Mouse (Mus musculus) intestine, postnatal 0 days (tissue): ENCODE data around the gene Pdcd2l. TPM values are rescaled to one million over a fixed set of nuclear protein-coding genes. Genes with fewer than 3 reads are reported as not detected.

ENCODE experiments used
- ATAC-seq: fragments of 200-750 bp; cut with Nextera tagmentation; 2 replicates; pipeline ENCODE4 v1.8.0; 2017; ENCODE audit warnings: mild to moderate bottlenecking, moderate TSS enrichment, moderate library complexity
- H3K27ac ChIP-seq: fragments of 300-500 bp; sonication (generic); 2 replicates; pipeline ENCODE4 v1.5.1; 2014; ENCODE audit warnings: mild to moderate bottlenecking, low read depth, low read length, moderate library complexity
- H3K27me3 ChIP-seq: fragments of 300-500 bp; sonication (generic); replicated peaks from 2 replicates; pipeline ENCODE4 v1.6.1; 2014; ENCODE audit warnings: low read length, mixed read lengths; ENCODE audit not compliant: control insufficient read depth, insufficient read depth
- H3K36me3 ChIP-seq: fragments of 300-500 bp; sonication (generic); 2 replicates; pipeline ENCODE4 v1.6.1; 2014; ENCODE audit warnings: mild to moderate bottlenecking, moderate library complexity; ENCODE audit not compliant: control insufficient read depth, insufficient read depth
- H3K4me1 ChIP-seq: fragments of 300-500 bp; sonication (generic); replicated peaks from 2 replicates; pipeline ENCODE4 v1.6.1; 2014; ENCODE audit warnings: antibody characterized with exemption, low read length, mixed read lengths; ENCODE audit not compliant: control insufficient read depth, insufficient read depth
- H3K4me2 ChIP-seq: fragments of 300-500 bp; sonication (generic); replicated peaks from 2 replicates; pipeline ENCODE4 v1.6.1; 2014; ENCODE audit warnings: low read depth, mild to moderate bottlenecking, moderate library complexity
- H3K4me3 ChIP-seq: fragments of 300-500 bp; sonication (generic); 2 replicates; pipeline ENCODE4 v1.5.1; 2014; ENCODE audit warnings: low read depth, low read length
- H3K9ac ChIP-seq: fragments of 300-500 bp; sonication (generic); 2 replicates; pipeline ENCODE4 v1.6.1; 2014; ENCODE audit warnings: mild to moderate bottlenecking, low read depth, low read length
- H3K9me3 ChIP-seq: fragments of 300-500 bp; sonication (generic); 2 replicates; pipeline ENCODE4 v1.6.1; 2016; ENCODE audit warnings: mixed run types; ENCODE audit not compliant: control insufficient read depth
- CTCF ChIP-seq: sonication (generic); IDR thresholded peaks from 2 replicates; pipeline ENCODE4 v1.5.1; 2016; ENCODE audit warnings: low read depth, mild to moderate bottlenecking, control low read depth, antibody characterized with exemption, moderate library complexity
- WGBS: fragments of 180-500 bp; shearing (Covaris S2); extraction: QIAGEN DNeasy Blood & Tissue Kit; methylation state at CpG from one replicate; pipeline ENCODE4 v1.1.7; 2014; 5-methylcytosine and 5-hydroxymethylcytosine counted together
- polyA plus RNA-seq: library from polyadenylated mRNA; unstranded; fragments of >200 nt; fragmentation: Nextera tagmentation; extraction: Ambion mirVana; gene quantifications from 2 replicates; pipeline ENCODE4 v1.2.1, GENCODE M21; 2015

Pdcd2l gene
- polyA plus RNA-seq, 1 experiment from 2014 or later: 26.3 TPM

DNA sequence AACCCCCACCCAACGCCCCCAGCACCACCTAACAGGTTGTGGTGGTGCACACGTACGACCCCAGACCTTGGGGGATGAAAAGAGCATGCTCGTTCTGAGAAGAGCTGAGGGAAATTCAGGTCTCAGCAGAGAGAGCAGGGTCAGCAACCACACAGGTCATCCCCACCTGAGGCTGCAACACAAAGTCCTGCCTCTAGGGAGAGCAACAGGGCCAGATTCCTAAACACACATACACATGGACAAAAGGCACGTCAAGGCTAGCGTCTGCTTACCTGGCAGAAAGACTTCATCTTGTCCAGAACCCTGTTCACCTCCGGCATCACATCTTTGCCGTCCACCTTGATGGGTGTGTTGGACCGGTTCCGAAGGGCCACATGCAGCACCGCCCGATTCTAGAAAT is 30.4 kb upstream of the Pdcd2l start:
- no peak overlapping the region for H3K4me2 ChIP-seq
- peak overlapping the region; percentile 68 for H3K27ac ChIP-seq
- WGBS: 86% methylated on average over 12 of the region's 12 CpGs
- no peaks in the 10 kb centered on the region for H3K9me3 ChIP-seq
- 0 out of 2 replicates have a peak, but pooled peaks cover 5% of the 10 kb centered on the region for H3K4me1 ChIP-seq
- ATAC-seq: no peak
- no peak overlapping the region for H3K9ac ChIP-seq
- H3K36me3 ChIP-seq: peaks cover 46% of the 10 kb centered on the region
- peak; percentile 55 for TF ChIP-seq CTCF
- no peak overlapping the region for H3K4me3 ChIP-seq
- no peaks in the 10 kb centered on the region for H3K27me3 ChIP-seq

DNA sequence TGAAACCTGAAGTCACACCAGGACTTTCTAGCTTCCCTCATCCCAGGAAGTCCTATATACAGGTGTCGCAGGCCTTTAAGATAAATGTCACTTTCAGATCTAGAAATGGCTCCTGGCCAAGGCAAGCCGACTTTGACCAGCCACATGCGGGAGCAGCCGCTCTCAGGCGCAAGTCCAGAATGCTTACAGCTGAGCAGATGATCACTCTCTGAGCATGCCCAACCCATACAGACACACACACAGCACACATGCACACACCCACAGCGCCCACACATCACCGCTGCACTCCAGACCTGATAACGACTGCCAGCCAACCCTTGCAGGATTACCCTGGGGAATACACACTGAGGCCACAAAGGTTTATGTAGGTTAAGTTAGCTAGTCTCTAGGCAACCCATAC is 29.6 kb upstream of the Pdcd2l start:
- no peak for TF ChIP-seq CTCF
- H3K4me3 ChIP-seq: no peak overlapping the region
- ATAC-seq: peak; percentile 79
- H3K36me3 ChIP-seq: peaks cover 53% of the 10 kb centered on the region
- H3K4me2 ChIP-seq: peak overlapping the region; percentile 13; the same call in 1 of the 2 replicates
- 21% methylated on average over 8 of the region's 8 CpGs for WGBS
- H3K9ac ChIP-seq: no peak overlapping the region
- H3K4me1 ChIP-seq: 0 out of 2 replicates have a peak, but pooled peaks cover 5% of the 10 kb centered on the region
- no peaks in the 10 kb centered on the region for H3K9me3 ChIP-seq
- no peaks in the 10 kb centered on the region for H3K27me3 ChIP-seq
- H3K27ac ChIP-seq: peak overlapping the region; percentile 68

DNA sequence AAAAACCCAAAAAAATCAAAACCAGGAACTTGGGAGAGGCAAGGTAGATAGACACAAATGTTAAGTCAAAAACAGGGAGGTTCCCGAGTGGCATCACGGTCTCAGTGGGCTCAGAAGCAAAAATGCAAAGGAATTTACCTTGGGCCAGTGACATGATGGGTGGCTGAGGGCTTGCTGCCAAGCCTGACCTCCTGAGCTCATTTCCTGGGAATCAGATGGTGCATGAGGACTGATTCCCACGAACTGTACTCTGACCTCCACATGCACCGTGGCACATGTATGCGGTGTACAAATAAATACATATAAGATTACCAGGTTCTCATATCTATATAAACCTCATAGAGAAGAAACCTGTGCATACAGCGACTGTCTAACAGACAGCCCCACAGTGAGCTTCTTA is 27.8 kb upstream of the Pdcd2l start:
- TF ChIP-seq CTCF: no peak
- WGBS: 77% methylated on average over 6 of the region's 6 CpGs
- ATAC-seq: no peak
- Histone ChIP-seq H3K4me1 (0 out of 2 replicates have a peak, but pooled peaks cover 5% of the 10 kb centered on the region), H3K36me3 (peaks cover 70% of the 10 kb centered on the region), H3K27me3 (no peaks in the 10 kb centered on the region), H3K9me3 (no peaks in the 10 kb centered on the region), H3K4me3 (no peak overlapping the region), H3K4me2 (no peak overlapping the region), H3K27ac (no peak overlapping the region), H3K9ac (no peak overlapping the region)

DNA sequence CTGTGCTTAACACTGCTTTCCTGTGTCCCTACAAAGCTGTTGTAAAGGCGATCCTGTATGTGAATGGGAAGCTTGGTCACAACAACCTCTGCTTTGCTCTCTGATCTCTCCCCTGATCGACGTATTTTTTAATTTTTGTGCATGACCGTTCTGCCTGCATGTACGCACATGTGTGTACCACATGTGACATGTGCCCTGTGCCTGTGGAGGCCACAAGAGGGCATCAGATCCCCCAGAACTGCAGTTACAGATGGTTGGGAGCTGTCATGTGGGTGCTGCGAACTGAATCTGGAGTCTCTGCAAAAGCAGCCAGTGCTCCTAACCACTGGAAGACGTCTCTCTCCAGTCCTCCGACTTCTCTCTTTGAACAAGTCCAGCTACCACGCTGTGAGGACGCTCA is 25.9 kb upstream of the Pdcd2l start:
- peaks cover 81% of the 10 kb centered on the region for H3K36me3 ChIP-seq
- ATAC-seq: no peak

DNA sequence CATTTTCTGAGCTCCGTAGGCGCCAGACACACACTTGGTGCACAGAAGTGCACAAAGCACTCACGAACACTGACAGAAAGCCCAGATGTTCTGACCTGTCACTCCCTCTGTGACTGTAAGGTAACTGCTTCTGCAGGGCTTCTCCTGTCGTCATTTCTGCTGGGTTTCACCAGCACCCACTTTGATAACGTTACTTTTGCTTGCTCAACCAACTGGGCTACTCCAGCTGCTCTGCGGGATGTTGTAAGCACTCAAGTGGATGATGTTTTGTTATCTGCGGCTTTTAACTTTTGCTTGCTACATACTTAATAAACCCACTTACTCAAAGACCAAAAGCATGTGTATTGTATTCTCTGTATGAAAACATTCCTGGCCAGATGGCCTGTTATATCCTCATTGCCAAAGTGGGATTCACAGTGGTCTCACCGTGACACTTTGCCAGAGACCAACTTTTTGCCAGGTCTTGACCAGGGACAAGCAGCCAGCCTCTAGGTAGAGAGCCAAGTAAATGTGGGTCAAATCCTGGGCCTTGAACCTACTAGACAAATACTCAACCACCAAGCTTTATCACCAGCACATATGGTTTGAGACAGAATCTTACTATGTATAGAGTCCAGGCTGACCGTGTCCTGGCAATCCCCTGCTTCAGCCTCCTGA is 25.3 kb upstream of the Pdcd2l start:
- 84% methylated on average over 9 of the region's 9 CpGs for WGBS
- no peak for TF ChIP-seq CTCF

More for the DNA sequence above, 25.9 kb upstream of the Pdcd2l start:
- TF ChIP-seq CTCF: peak; percentile 36
- 94% methylated on average over 10 of the region's 10 CpGs for WGBS
- Histone ChIP-seq H3K9me3 (no peaks in the 10 kb centered on the region), H3K4me2 (no peak overlapping the region), H3K9ac (no peak overlapping the region), H3K27me3 (no peaks in the 10 kb centered on the region), H3K4me3 (no peak overlapping the region), H3K4me1 (no peaks in the 10 kb centered on the region), H3K27ac (no peak overlapping the region)

DNA sequence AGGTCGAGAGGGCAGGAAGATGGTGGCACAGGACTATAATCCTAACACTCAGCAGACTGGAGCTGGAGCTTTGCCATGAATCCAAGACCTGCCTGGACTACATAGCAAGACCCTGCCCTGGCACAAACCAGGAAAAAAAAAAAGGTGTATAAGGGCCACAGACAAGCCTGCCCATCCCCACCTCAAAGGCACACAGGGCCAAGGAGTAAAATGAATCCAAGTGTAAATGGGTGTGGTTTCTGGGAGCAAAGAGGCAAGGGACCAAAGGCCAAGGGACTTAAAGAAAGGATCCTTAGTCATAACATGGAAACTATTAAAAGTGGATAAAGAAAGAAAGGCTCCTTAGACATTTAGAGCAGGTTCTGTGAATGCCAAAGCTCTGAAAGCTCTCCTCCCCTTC is 22.0 kb upstream of the Pdcd2l start:
- Histone ChIP-seq H3K9me3 (no peaks in the 10 kb centered on the region), H3K27me3 (no peaks in the 10 kb centered on the region), H3K4me2 (no peak overlapping the region), H3K4me3 (no peak overlapping the region), H3K4me1 (no peaks in the 10 kb centered on the region), H3K27ac (no peak overlapping the region), H3K9ac (no peak overlapping the region), H3K36me3 (peaks cover 84% of the 10 kb centered on the region)
- ATAC-seq: no peak
- TF ChIP-seq CTCF: no peak
- WGBS: 78% methylated on average over 1 of the region's 1 CpGs

More for the DNA sequence above, 25.3 kb upstream of the Pdcd2l start:
- no peak overlapping the region for H3K4me2 ChIP-seq
- H3K36me3 ChIP-seq: peaks cover 82% of the 10 kb centered on the region
- no peak for ATAC-seq
- H3K4me3 ChIP-seq: no peak overlapping the region
- no peaks in the 10 kb centered on the region for H3K9me3 ChIP-seq
- no peaks in the 10 kb centered on the region for H3K4me1 ChIP-seq
- H3K27me3 ChIP-seq: no peaks in the 10 kb centered on the region
- no peak overlapping the region for H3K27ac ChIP-seq
- no peak overlapping the region for H3K9ac ChIP-seq
